Mouse (Mus musculus): ENCODE data around the gene Galnt7. TPM values are rescaled to one million over a fixed set of nuclear protein-coding genes. Genes with fewer than 3 reads are reported as not detected.

Gene Galnt7
- total and polyA plus RNA-seq, 3 experiments = 26.7 to 33.5 (median 32.7) TPM

GRCm38 (mm10) chr8:57478406-57478805 is 174.4 kb downstream of the Galnt7 start:
- no peak for DNase-seq (ENCODE audit: extremely low read depth)
- H3K27me3 ChIP-seq (replicated peaks) = no peaks in the 10 kb centered on the region
- H3K79me2 ChIP-seq (replicated peaks; ENCODE audit: control insufficient read depth, extremely low read depth, insufficient read depth, poor library complexity, severe bottlenecking) = no peaks in the 10 kb centered on the region
- H3K4me3 ChIP-seq (replicated peaks in 1 of 3; ENCODE audit: low read depth in 2 of 3, low read length in 2 of 3, poor library complexity in 1 of 3) = no peak overlapping the region
- dilution Hi-C loops (cut with MboI; ENCODE audit: extremely low pct_ligation_motif_present, extremely low pct_unique_long_range_greater_than_20kb, low sequenced_read_pairs) (no loop called here), in situ Hi-C loops (cut with MboI; ENCODE audit: low pct_ligation_motif_present, low pct_unique_long_range_greater_than_20kb, low sequenced_read_pairs) (no loop called here)
- H3K27ac ChIP-seq (ENCODE audit: insufficient read depth, low read depth) = no peak overlapping the region
- H3K36me3 ChIP-seq (replicated peaks in 1 of 2; ENCODE audit: control insufficient read depth in 1 of 2, insufficient read depth in 1 of 2, low read length in 1 of 2) = peaks cover 2 to 16% of the 10 kb centered on the region in 2 experiments
- H3K9ac ChIP-seq (ENCODE audit: insufficient read depth, low read depth) = no peak overlapping the region
- no peak overlapping the region for H3K4me2 ChIP-seq (ENCODE audit: insufficient read depth, low read depth, poor library complexity, severe bottlenecking)
- no peaks in the 10 kb centered on the region for H3K4me1 ChIP-seq (ENCODE audit: control insufficient read depth in 1 of 2, insufficient read depth in 2 of 2)
- no peak for TF ChIP-seq MXI1 (IDR thresholded peaks at IDR 0.05; ENCODE audit: low read depth, low read length)
- no peak for TF ChIP-seq ZNF384 (IDR thresholded peaks at IDR 0.05; ENCODE audit: low read depth, low read length)
- no peak for TF ChIP-seq EP300 (IDR thresholded peaks at IDR 0.05; ENCODE audit: low read length)
- H3K9me3 ChIP-seq (replicated peaks; ENCODE audit: low read length) = no peaks in the 10 kb centered on the region

Other genes with a start within 250 kb of the Galnt7 start
- gene Scrg1, start 197.1 kb downstream of the Galnt7 start, total RNA-seq (2012; rRNA removed) = not detected in 2 replicates
- gene Scrg1, start 197.1 kb downstream of the Galnt7 start, total RNA-seq (2014; rRNA removed) = not detected in 2 replicates
- gene Scrg1, start 197.1 kb downstream of the Galnt7 start, polyA plus RNA-seq (2012; ENCODE audit: insufficient read length, low read depth) = not detected in 2 replicates
- gene Sap30, start 165.2 kb downstream of the Galnt7 start, total RNA-seq (2012; rRNA removed) = 37.1 and 38.1 TPM in 2 replicates
- 82.6 and 93.5 TPM in 2 replicates for gene Sap30, start 165.2 kb downstream of the Galnt7 start, total RNA-seq (2014; rRNA removed)
- gene Sap30, start 165.2 kb downstream of the Galnt7 start, polyA plus RNA-seq (2012; ENCODE audit: insufficient read length, low read depth) = 33.9 and 39.6 TPM in 2 replicates
- gene Hmgb2, start 141.1 kb downstream of the Galnt7 start, total RNA-seq (2012; rRNA removed) = 144 and 160 TPM in 2 replicates
- 236 and 241 TPM in 2 replicates for gene Hmgb2, start 141.1 kb downstream of the Galnt7 start, total RNA-seq (2014; rRNA removed)
- 165 and 187 TPM in 2 replicates for gene Hmgb2, start 141.1 kb downstream of the Galnt7 start, polyA plus RNA-seq (2012; ENCODE audit: insufficient read length, low read depth)

Measured in CH12.LX (cell line).